Mouse (Mus musculus): ENCODE data around the gene Btnl1.

DNA sequence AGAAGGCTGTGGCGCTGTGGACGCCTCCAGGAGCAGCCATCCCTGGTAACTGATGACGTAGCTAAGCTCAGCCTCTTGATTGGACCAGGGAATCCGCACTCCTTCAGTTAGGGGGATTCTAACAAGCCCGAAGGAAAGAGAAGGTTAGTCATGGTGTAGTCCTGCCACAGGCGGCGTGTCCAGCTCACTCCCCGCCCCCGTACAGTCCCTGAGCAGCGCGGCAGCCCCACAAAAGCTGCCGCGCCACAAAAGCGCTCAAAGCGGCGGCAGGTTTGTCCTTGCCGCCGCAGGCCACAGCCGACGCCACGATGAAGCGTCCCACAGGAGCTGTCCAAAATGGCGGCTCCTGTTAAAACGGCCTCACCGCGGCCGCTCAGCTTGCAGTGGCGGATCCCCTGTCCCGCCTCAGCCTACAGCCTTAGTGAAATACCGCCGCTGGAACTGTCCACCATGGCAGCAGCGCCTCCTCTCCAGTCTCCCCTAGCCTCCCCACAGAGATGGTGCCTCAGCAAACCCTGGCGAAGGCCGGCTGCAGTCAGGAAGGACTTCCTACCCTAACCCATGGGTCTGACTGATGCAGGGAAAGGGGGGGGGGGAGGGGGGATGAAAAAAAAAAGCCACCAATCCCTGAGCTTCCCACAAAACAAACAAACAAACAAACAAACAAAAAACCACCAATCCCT, 21.9 kb downstream of the Btnl1 start, which contains the start of gene BC051142:
- no peak for TF ChIP-seq POLR2A (IDR thresholded peaks at IDR 0.05; ENCODE audit: low read depth, low read length)
- no peak for TF ChIP-seq CTCF (IDR thresholded peaks at IDR 0.05; ENCODE audit: borderline replicate concordance, insufficient read depth, low read length)

Data from embryonic fibroblast, embryonic 13.5 days (primary cell).